Mouse (Mus musculus) intestine, embryonic 16.5 days (tissue): ENCODE measurements around the gene Tnfaip3. TPM values are rescaled to one million over a fixed set of nuclear protein-coding genes. Genes with fewer than 3 reads are reported as not detected.
A peak's percentile ranks its signal among the peaks of the same experiment; 100 is the strongest.

ENCODE experiments used
- ATAC-seq: fragments of 200-750 bp; cut with Nextera tagmentation; 2 replicates; pipeline ENCODE4 v1.8.0; 2017; ENCODE audit warnings: moderate TSS enrichment, moderate library complexity
- H3K27ac ChIP-seq: fragments of 300-500 bp; sonication (generic); 2 replicates; pipeline ENCODE4 v1.5.1; 2014; ENCODE audit warnings: mild to moderate bottlenecking, low read length
- H3K27me3 ChIP-seq: fragments of 300-500 bp; sonication (generic); replicated peaks from 2 replicates; pipeline ENCODE4 v1.6.1; 2014; ENCODE audit warnings: low read length, control low read depth, mixed read lengths; ENCODE audit not compliant: control insufficient read depth, insufficient read depth
- H3K36me3 ChIP-seq: fragments of 300-500 bp; sonication (generic); 2 replicates; pipeline ENCODE4 v1.6.1; 2014; ENCODE audit warnings: low read length, control low read depth; ENCODE audit not compliant: control insufficient read depth, insufficient read depth
- H3K4me1 ChIP-seq: fragments of 300-500 bp; sonication (generic); 2 replicates; pipeline ENCODE4 v1.6.1; 2014; ENCODE audit warnings: low read length, control low read depth, mixed read lengths; ENCODE audit not compliant: control insufficient read depth, insufficient read depth
- H3K4me2 ChIP-seq: fragments of 300-500 bp; sonication (generic); 2 replicates; pipeline ENCODE4 v1.6.1; 2014; ENCODE audit warnings: low read depth, low read length, control low read depth
- H3K4me3 ChIP-seq: fragments of 300-500 bp; sonication (generic); 2 replicates; pipeline ENCODE4 v1.5.1; 2014; ENCODE audit warnings: mild to moderate bottlenecking, low read length
- H3K9ac ChIP-seq: fragments of 300-500 bp; sonication (generic); 2 replicates; pipeline ENCODE4 v1.6.1; 2014; ENCODE audit warnings: low read depth, low read length
- H3K9me3 ChIP-seq: fragments of 300-500 bp; sonication (generic); 2 replicates; pipeline ENCODE4 v1.6.1; 2016; ENCODE audit warnings: low read length, control low read depth; ENCODE audit not compliant: control insufficient read depth
- WGBS: fragments of 180-500 bp; shearing (Covaris S2); extraction: QIAGEN DNeasy Blood & Tissue Kit; methylation state at CpG from one replicate; pipeline ENCODE4 v1.1.7; 2014; 5-methylcytosine and 5-hydroxymethylcytosine counted together
- polyA plus RNA-seq: library from polyadenylated mRNA; unstranded; fragments of >200 nt; fragmentation: Nextera tagmentation; extraction: Ambion mirVana; gene quantifications from 2 replicates; pipeline ENCODE4 v1.2.1, GENCODE M21; 2015

The Tnfaip3 gene
- 4.3 and 4.6 TPM in 2 replicates for polyA plus RNA-seq

- H3K36me3 ChIP-seq = no peaks in the 10 kb centered on the region
- under 1% methylated on average over 38 of the region's 38 CpGs for WGBS
- H3K4me1 ChIP-seq = peaks cover 13% of the 10 kb centered on the region; the same call in 1 of the 2 replicates
- H3K4me2 ChIP-seq = peak within 1 kb of the TSS; percentile 64
- peak within 1 kb of the TSS; percentile 91 for H3K9ac ChIP-seq
- H3K27me3 ChIP-seq = no peaks in the 10 kb centered on the region
- H3K9me3 ChIP-seq = no peaks in the 10 kb centered on the region
- H3K27ac ChIP-seq = peak within 1 kb of the TSS; percentile 89
- ATAC-seq = peak; percentile 93
- peak within 1 kb of the TSS; percentile 88 for H3K4me3 ChIP-seq
These were observed at the start of gene Tnfaip3 for GRCm38 (mm10) chr10:19015257-19015862. Gene Tnfaip3, minus strand, starts transcription at chr10:19015657.

- no peaks in the 10 kb centered on the region for H3K27me3 ChIP-seq
- no peak for ATAC-seq
- no peak overlapping the region for H3K4me3 ChIP-seq
- no peak overlapping the region for H3K27ac ChIP-seq
- no peaks in the 10 kb centered on the region for H3K4me1 ChIP-seq
- H3K36me3 ChIP-seq = no peaks in the 10 kb centered on the region
- H3K9me3 ChIP-seq = no peaks in the 10 kb centered on the region
- no peak overlapping the region for H3K9ac ChIP-seq
- 74% methylated on average over 6 of the region's 6 CpGs for WGBS
- no peak overlapping the region for H3K4me2 ChIP-seq
These were observed 49.5 kb upstream of the Tnfaip3 start for GRCm38 (mm10) chr10:19064651-19065601.

GRCm38 (mm10) chr10:19063670-19064069 lies 48.2 kb upstream of the Tnfaip3 start:
- no peaks in the 10 kb centered on the region for H3K9me3 ChIP-seq
- H3K27ac ChIP-seq = no peak overlapping the region
- no peak overlapping the region for H3K4me2 ChIP-seq
- WGBS = 74% methylated on average over 1 of the region's 1 CpGs
- H3K4me3 ChIP-seq = no peak overlapping the region
- no peaks in the 10 kb centered on the region for H3K27me3 ChIP-seq
- H3K9ac ChIP-seq = no peak overlapping the region
- no peaks in the 10 kb centered on the region for H3K4me1 ChIP-seq
- no peaks in the 10 kb centered on the region for H3K36me3 ChIP-seq
- ATAC-seq = no peak

- ATAC-seq = no peak
These were observed 47.8 kb upstream of the Tnfaip3 start for GRCm38 (mm10) chr10:19063208-19063607.

GRCm38 (mm10) chr10:19062098-19062905 lies 46.8 kb upstream of the Tnfaip3 start:
- H3K27ac ChIP-seq = no peak overlapping the region
- H3K36me3 ChIP-seq = no peaks in the 10 kb centered on the region
- H3K9ac ChIP-seq = no peak overlapping the region
- 40% methylated on average over 15 of the region's 15 CpGs for WGBS
- H3K9me3 ChIP-seq = no peaks in the 10 kb centered on the region
- no peak overlapping the region for H3K4me2 ChIP-seq
- H3K4me3 ChIP-seq = no peak overlapping the region
- ATAC-seq = no peak
- no peaks in the 10 kb centered on the region for H3K27me3 ChIP-seq
- H3K4me1 ChIP-seq = no peaks in the 10 kb centered on the region

More at GRCm38 (mm10) chr10:19063208-19063607, 47.8 kb upstream of the Tnfaip3 start:
- no peak overlapping the region for H3K27ac ChIP-seq
- no peaks in the 10 kb centered on the region for H3K4me1 ChIP-seq
- no peaks in the 10 kb centered on the region for H3K36me3 ChIP-seq
- no peak overlapping the region for H3K4me2 ChIP-seq
- no peak overlapping the region for H3K9ac ChIP-seq
- H3K4me3 ChIP-seq = no peak overlapping the region
- 76% methylated on average over 4 of the region's 4 CpGs for WGBS
- H3K27me3 ChIP-seq = no peaks in the 10 kb centered on the region
- no peaks in the 10 kb centered on the region for H3K9me3 ChIP-seq

GRCm38 (mm10) chr10:19061201-19061600 lies 45.7 kb upstream of the Tnfaip3 start:
- WGBS = 87% methylated on average over 3 of the region's 3 CpGs
- no peaks in the 10 kb centered on the region for H3K9me3 ChIP-seq
- no peaks in the 10 kb centered on the region for H3K27me3 ChIP-seq
- H3K9ac ChIP-seq = no peak overlapping the region
- no peaks in the 10 kb centered on the region for H3K36me3 ChIP-seq
- no peak for ATAC-seq
- H3K4me1 ChIP-seq = no peaks in the 10 kb centered on the region
- no peak overlapping the region for H3K4me2 ChIP-seq
- H3K27ac ChIP-seq = no peak overlapping the region
- no peak overlapping the region for H3K4me3 ChIP-seq

- no peak overlapping the region for H3K9ac ChIP-seq
- ATAC-seq = no peak
- H3K36me3 ChIP-seq = no peaks in the 10 kb centered on the region
- no peaks in the 10 kb centered on the region for H3K27me3 ChIP-seq
- no peaks in the 10 kb centered on the region for H3K9me3 ChIP-seq
- no peak overlapping the region for H3K27ac ChIP-seq
- H3K4me3 ChIP-seq = no peak overlapping the region
- H3K4me2 ChIP-seq = no peak overlapping the region
- H3K4me1 ChIP-seq = no peaks in the 10 kb centered on the region
- WGBS = 83% methylated on average over 1 of the region's 1 CpGs
These were observed 38.1 kb upstream of the Tnfaip3 start for GRCm38 (mm10) chr10:19053524-19053923.

GRCm38 (mm10) chr10:19045986-19046385 lies 30.5 kb upstream of the Tnfaip3 start:
- H3K27ac ChIP-seq = no peak overlapping the region
- H3K4me1 ChIP-seq = no peaks in the 10 kb centered on the region
- no peak overlapping the region for H3K4me3 ChIP-seq
- H3K36me3 ChIP-seq = no peaks in the 10 kb centered on the region
- H3K27me3 ChIP-seq = no peaks in the 10 kb centered on the region
- H3K4me2 ChIP-seq = no peak overlapping the region
- WGBS = 64% methylated on average over 2 of the region's 2 CpGs
- H3K9me3 ChIP-seq = no peaks in the 10 kb centered on the region
- no peak for ATAC-seq
- H3K9ac ChIP-seq = no peak overlapping the region
